Mouse (Mus musculus) thymus, postnatal 4 days (tissue): ENCODE results near the gene Phf5a.

Source experiments
- DNase-seq: peaks from one replicate; pipeline ENCODE4 v3.0.0; 2021

The Phf5a gene

DNA sequence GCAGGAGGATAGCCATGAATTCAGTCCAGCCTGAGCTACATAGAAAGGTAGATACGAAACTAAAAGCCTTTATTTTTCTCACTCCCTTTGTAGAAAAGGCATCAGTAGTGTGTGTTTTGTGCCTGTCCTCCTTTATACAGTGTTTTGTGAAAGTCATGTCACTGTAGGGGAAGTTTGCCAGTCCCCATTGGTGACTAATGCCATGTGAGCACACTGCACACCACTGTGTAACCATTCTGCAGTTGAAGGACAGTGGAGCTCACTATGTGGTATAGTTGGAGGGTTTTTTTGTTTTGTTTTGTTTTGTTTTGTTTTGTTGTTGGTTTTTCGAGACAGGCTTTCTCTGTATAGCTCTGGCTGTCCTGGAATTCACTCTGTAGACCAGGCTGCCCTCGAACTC, 53.3 kb downstream of the Phf5a start:
- no peak for DNase-seq

DNA sequence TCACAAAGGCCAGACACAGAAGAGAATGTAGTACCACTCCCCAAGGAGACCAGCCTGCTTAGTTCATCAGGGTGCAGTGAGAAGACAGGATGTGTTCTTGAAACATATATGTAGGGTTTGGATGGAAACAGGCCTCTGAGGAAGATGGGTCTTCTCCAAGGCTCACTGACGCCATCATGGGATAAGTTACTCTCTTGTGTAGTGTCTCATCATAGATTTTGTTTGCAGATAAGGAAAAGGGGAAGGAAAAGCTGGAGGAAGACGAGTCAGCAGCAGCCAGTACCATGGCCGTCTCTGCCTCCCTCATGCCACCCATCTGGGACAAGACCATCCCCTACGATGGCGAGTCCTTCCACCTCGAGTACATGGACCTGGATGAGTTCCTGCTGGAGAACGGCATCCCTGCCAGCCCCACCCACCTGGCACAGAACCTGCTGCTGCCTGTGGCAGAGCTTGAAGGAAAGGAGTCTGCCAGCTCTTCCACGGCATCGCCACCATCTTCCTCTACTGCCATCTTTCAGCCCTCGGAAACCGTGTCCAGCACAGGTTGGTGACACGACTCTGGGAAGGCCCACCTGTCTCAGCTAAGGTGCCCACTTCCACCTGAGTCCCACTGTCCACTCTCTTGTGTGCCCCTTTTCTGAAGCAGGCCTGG, 56.9 kb downstream of the Phf5a start:
- peak; percentile 7 for DNase-seq
